Mouse (Mus musculus) liver, embryonic 14.5 days (tissue): Measurements from ENCODE around the gene Sipa1l3. TPM values are rescaled to one million over a fixed set of nuclear protein-coding genes. Genes with fewer than 3 reads are reported as not detected.

Experiments
- ATAC-seq: fragments of 200-750 bp; cut with Nextera tagmentation; 2 replicates; pipeline ENCODE4 v1.8.0; 2017; ENCODE audit warnings: moderate number of reproducible peaks, mild to moderate bottlenecking, moderate library complexity; ENCODE audit not compliant: insufficient read depth
- DNase-seq, 3 experiments: peaks; one replicate each; pipeline ENCODE4 v3.0.0-alpha.2; 2012 to 2013; ENCODE audit warnings: low read depth in 3 of 3, low spot score in 3 of 3
- H3K27ac ChIP-seq: fragments of 300-500 bp; sonication (generic); 2 replicates; pipeline ENCODE4 v1.5.1; 2014; ENCODE audit warnings: moderate library complexity, mild to moderate bottlenecking, control low read depth, inconsistent platforms
- H3K27me3 ChIP-seq: fragments of 300-500 bp; sonication (generic); 2 replicates; pipeline ENCODE4 v1.6.1; 2014; ENCODE audit warnings: mild to moderate bottlenecking, low read length, moderate library complexity; ENCODE audit not compliant: control insufficient read depth, insufficient read depth
- H3K36me3 ChIP-seq: fragments of 300-500 bp; sonication (generic); replicated peaks from 2 replicates; pipeline ENCODE4 v1.6.1; 2014; ENCODE audit warnings: low read depth; ENCODE audit not compliant: control insufficient read depth, insufficient read depth
- H3K4me1 ChIP-seq, 2 experiments: fragments of 200-500 bp in 1 of 2; fragments of 300-500 bp in 1 of 2; sonication (generic) in 1 of 2; replicated peaks; 2 replicates each; pipeline ENCODE4 v1.6.1; 2012 to 2014; ENCODE audit warnings: antibody characterized with exemption in 1 of 2, inconsistent platforms in 1 of 2, low read length in 1 of 2; ENCODE audit not compliant: control insufficient read depth in 2 of 2, insufficient read depth in 2 of 2
- H3K4me2 ChIP-seq: fragments of 300-500 bp; sonication (generic); 2 replicates; pipeline ENCODE4 v1.6.1; 2014; ENCODE audit warnings: low read depth, mild to moderate bottlenecking, control low read depth, moderate library complexity
- H3K4me3 ChIP-seq, 2 experiments: fragments of 200-500 bp in 1 of 2; fragments of 300-500 bp in 1 of 2; sonication (generic) in 1 of 2; 2 replicates each; pipeline ENCODE4 v1.5.1; 2012 to 2014; ENCODE audit warnings: low read depth in 2 of 2, low read length in 2 of 2, mild to moderate bottlenecking in 2 of 2, control low read depth in 1 of 2, inconsistent platforms in 1 of 2, moderate library complexity in 1 of 2; ENCODE audit not compliant: insufficient read depth in 1 of 2
- H3K9ac ChIP-seq: fragments of 300-500 bp; sonication (generic); replicated peaks from 2 replicates; pipeline ENCODE4 v1.6.1; 2014; ENCODE audit warnings: mild to moderate bottlenecking, control low read depth, moderate library complexity
- H3K9me3 ChIP-seq: fragments of 300-500 bp; sonication (generic); 2 replicates; pipeline ENCODE4 v1.6.1; 2016; ENCODE audit warnings: low read length, mixed read lengths; ENCODE audit not compliant: control insufficient read depth
- CTCF ChIP-seq: IDR thresholded peaks from 2 replicates; pipeline ENCODE4 v1.5.1; 2016; ENCODE audit warnings: antibody characterized with exemption, low read depth, control low read depth
- EP300 ChIP-seq: IDR thresholded peaks from 2 replicates; pipeline ENCODE4 v1.6.1; 2016; ENCODE audit warnings: antibody characterized with exemption, low read depth
- WGBS: fragments of 180-500 bp; shearing (Covaris S2); extraction: QIAGEN DNeasy Blood & Tissue Kit; methylation state at CpG from one replicate; pipeline ENCODE4 v1.1.7; 2014; ENCODE audit not compliant: insufficient replicate concordance; 5-methylcytosine and 5-hydroxymethylcytosine counted together
- polyA plus RNA-seq, 2 experiments: library from polyadenylated mRNA; depleted of rRNA in 1 of 2; stranded (reverse) in 1 of 2; unstranded in 1 of 2; fragments of >200 nt; fragmentation: Nextera tagmentation in 1 of 2; extraction: Ambion mirVana in 1 of 2; gene quantifications; 2 replicates each; pipeline versions ENCODE4 v1.2.1 to v1.2.3; 2012 to 2014

Sipa1l3 gene
- polyA plus RNA-seq, 2 experiments = 1.8 to 4.9 TPM

GRCm38 (mm10) chr7:29372123-29372522 lies 146.3 kb downstream of the Sipa1l3 start:
- Histone ChIP-seq H3K9me3 (no peaks in the 10 kb centered on the region), H3K9ac (no peak overlapping the region), H3K4me3 (no peak overlapping the region), H3K36me3 (no peaks in the 10 kb centered on the region), H3K27ac (no peak overlapping the region), H3K4me1 (no peaks in the 10 kb centered on the region), H3K4me2 (no peak overlapping the region), H3K27me3 (no peaks in the 10 kb centered on the region)
- no peak for TF ChIP-seq EP300
- TF ChIP-seq CTCF = no peak
- 54% methylated on average over 5 of the region's 5 CpGs for WGBS
- DNase-seq (no peak), ATAC-seq (no peak)

- TF ChIP-seq CTCF (peak; percentile 44; the same call in 1 of the 2 replicates), EP300 (no peak)
- 59% methylated on average over 6 of the region's 6 CpGs for WGBS
- no peaks in the 10 kb centered on the region for H3K4me1 ChIP-seq
- DNase-seq (no peak), ATAC-seq (no peak)
- H3K27me3 ChIP-seq = no peaks in the 10 kb centered on the region
- H3K4me3 ChIP-seq = no peak overlapping the region
- no peak overlapping the region for H3K9ac ChIP-seq
- no peaks in the 10 kb centered on the region for H3K36me3 ChIP-seq
- no peak overlapping the region for H3K4me2 ChIP-seq
- no peaks in the 10 kb centered on the region for H3K9me3 ChIP-seq
- no peak overlapping the region for H3K27ac ChIP-seq
Measured at GRCm38 (mm10) chr7:29370031-29370430, 148.4 kb downstream of the Sipa1l3 start.

- no peak overlapping the region for H3K4me2 ChIP-seq
- WGBS = 56% methylated on average over 5 of the region's 5 CpGs
Measured at GRCm38 (mm10) chr7:29368004-29368320, 150.5 kb downstream of the Sipa1l3 start.

GRCm38 (mm10) chr7:29367166-29368003 lies 151.1 kb downstream of the Sipa1l3 start:
- WGBS = 76% methylated on average over 13 of the region's 13 CpGs
- DNase-seq = no peak
- H3K27me3 ChIP-seq = no peaks in the 10 kb centered on the region
- no peak for TF ChIP-seq EP300
- no peak for TF ChIP-seq CTCF
- ATAC-seq = no peak
- no peaks in the 10 kb centered on the region for H3K4me1 ChIP-seq
- no peaks in the 10 kb centered on the region for H3K9me3 ChIP-seq
- H3K9ac ChIP-seq = no peak overlapping the region
- no peak overlapping the region for H3K4me2 ChIP-seq
- H3K4me3 ChIP-seq = no peak overlapping the region
- no peak overlapping the region for H3K27ac ChIP-seq
- no peaks in the 10 kb centered on the region for H3K36me3 ChIP-seq

More at GRCm38 (mm10) chr7:29368004-29368320, 150.5 kb downstream of the Sipa1l3 start:
- ATAC-seq (no peak), DNase-seq (no peak)
- no peak overlapping the region for H3K4me3 ChIP-seq
- H3K27ac ChIP-seq = no peak overlapping the region
- H3K9ac ChIP-seq = no peak overlapping the region
- no peak for TF ChIP-seq EP300
- no peak for TF ChIP-seq CTCF
- H3K9me3 ChIP-seq = no peaks in the 10 kb centered on the region
- no peaks in the 10 kb centered on the region for H3K27me3 ChIP-seq
- no peaks in the 10 kb centered on the region for H3K4me1 ChIP-seq
- no peaks in the 10 kb centered on the region for H3K36me3 ChIP-seq

- Histone ChIP-seq H3K4me3 (no peak overlapping the region), H3K27me3 (no peaks in the 10 kb centered on the region), H3K4me1 (no peaks in the 10 kb centered on the region), H3K4me2 (no peak overlapping the region), H3K27ac (no peak overlapping the region), H3K36me3 (no peaks in the 10 kb centered on the region), H3K9me3 (no peaks in the 10 kb centered on the region), H3K9ac (no peak overlapping the region)
- ATAC-seq (no peak), DNase-seq (peak in 2 of 3 experiments; percentile 9 to 20)
- 43% methylated on average over 4 of the region's 4 CpGs for WGBS
- peak; percentile 86 for TF ChIP-seq CTCF
- no peak for TF ChIP-seq EP300
Measured at GRCm38 (mm10) chr7:29364052-29364451, 154.4 kb downstream of the Sipa1l3 start.
